Mouse (Mus musculus): ENCODE results near the gene Klf9. TPM values are rescaled to one million over a fixed set of nuclear protein-coding genes. Genes with fewer than 3 reads are reported as not detected.
"Not testable (repeated sequence)": the region's sequence is repeated elsewhere in the genome, so short reads cannot be mapped to it uniquely, and the experiment has no call there.

The Klf9 gene
- polyA plus RNA-seq, 1 experiment from 2014 or later, result 1.5 TPM

DNA sequence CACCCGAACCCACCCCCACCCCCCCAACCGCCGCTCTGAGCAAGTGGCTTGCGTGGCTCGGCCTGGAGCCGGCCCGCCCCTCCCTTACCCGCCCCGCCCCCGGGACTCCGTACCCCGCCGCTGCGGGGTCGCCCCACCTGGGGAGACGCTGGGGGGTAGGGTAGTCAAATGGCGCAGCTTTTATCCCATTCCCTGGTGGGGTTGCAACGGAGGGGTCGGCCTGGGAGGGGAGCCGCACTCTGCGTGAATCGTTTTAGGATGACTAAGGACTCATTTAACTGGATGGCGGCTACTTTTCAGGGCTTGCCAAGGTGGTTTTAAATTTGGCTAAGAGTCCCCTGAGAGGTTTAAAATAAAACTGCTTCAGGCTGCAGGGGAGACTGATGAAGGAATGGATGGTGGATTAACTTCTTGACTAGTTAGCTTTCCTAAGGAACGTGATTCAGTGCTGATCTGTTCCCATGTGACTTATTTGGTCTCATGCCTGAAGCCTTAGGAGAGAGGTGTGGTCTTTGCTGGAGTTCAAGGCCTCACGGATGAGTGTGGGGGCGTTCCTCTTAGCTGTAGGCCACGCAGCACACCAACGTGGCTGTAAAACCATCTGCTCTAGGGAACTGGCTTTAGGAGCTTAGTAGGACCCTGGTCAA, 1.5 kb downstream of the Klf9 start:
- no peaks in the 10 kb centered on the region for H3K9me3 ChIP-seq
- H3K27me3 ChIP-seq, result peaks cover 53% of the 10 kb centered on the region
- WGBS, result 2% methylated on average over 28 of the region's 28 CpGs
- ATAC-seq (ENCODE audit: low read depth), result 0 out of 2 replicates have a peak, but pooled peaks have one; percentile 0
- H3K27ac ChIP-seq (replicated peaks), result no peak overlapping the region
- no peaks in the 10 kb centered on the region for H3K36me3 ChIP-seq
- peak overlapping the region; percentile 70 for H3K9ac ChIP-seq
- H3K4me3 ChIP-seq, result peak overlapping the region; percentile 62
- peak overlapping the region; percentile 98 for H3K4me2 ChIP-seq
- H3K4me1 ChIP-seq (replicated peaks), result peaks cover 21% of the 10 kb centered on the region

DNA sequence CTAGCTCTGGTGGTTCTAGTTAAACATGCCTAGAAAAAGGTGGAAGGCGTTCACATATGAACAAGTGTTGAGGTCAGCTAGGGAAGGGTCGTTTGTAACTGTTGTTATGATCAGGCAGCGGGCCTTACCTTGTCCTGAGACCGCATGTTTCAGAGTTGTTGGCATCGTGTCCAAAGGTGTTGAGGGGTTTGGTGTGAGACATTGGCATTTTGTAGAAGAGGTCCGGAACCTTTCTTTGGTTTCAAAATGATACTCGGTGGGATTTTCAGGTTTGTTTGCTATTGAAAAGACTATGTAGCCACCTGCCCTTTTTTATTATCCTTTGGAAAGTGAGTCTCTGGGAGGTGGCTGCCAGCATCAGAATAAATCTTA, 2.0 kb downstream of the Klf9 start:
- Histone ChIP-seq H3K27ac (replicated peaks) (no peak overlapping the region), H3K9me3 (no peaks in the 10 kb centered on the region), H3K27me3 (peaks cover 48% of the 10 kb centered on the region), H3K36me3 (no peaks in the 10 kb centered on the region), H3K4me3 (peak overlapping the region; percentile 62), H3K4me1 (replicated peaks) (peaks cover 21% of the 10 kb centered on the region), H3K9ac (no peak overlapping the region), H3K4me2 (peak overlapping the region; percentile 98)
- WGBS, result 61% methylated on average over 7 of the region's 7 CpGs
- ATAC-seq (ENCODE audit: low read depth), result no peak

DNA sequence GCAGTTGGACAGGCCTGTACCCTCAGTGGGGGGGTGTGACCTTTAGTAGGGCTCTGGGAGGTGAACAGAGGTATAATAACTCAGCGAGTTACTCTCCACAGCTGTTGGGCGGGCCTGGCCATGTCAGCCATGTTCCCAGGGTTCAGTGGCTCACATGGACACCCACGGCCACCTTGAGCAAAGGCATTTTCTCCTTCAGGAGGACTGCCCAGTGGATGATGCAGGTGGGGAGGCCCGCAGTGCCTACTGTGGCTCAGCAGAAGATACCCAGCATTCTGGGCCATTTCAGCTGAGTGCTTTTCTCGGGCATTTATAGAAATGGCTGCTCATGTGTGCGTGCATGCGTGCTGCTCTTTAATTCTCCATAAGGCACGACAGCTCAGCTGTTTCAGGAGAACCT, 2.5 kb downstream of the Klf9 start:
- Histone ChIP-seq H3K4me2 (peak overlapping the region; percentile 98), H3K27me3 (peaks cover 45% of the 10 kb centered on the region), H3K36me3 (no peaks in the 10 kb centered on the region), H3K4me1 (replicated peaks) (peaks cover 21% of the 10 kb centered on the region), H3K9me3 (no peaks in the 10 kb centered on the region), H3K27ac (replicated peaks) (no peak overlapping the region), H3K9ac (no peak overlapping the region), H3K4me3 (0 out of 2 replicates have a peak overlapping the region, but pooled peaks have one; percentile 5)
- ATAC-seq (ENCODE audit: low read depth), result no peak
- WGBS, result 79% methylated on average over 8 of the region's 8 CpGs

DNA sequence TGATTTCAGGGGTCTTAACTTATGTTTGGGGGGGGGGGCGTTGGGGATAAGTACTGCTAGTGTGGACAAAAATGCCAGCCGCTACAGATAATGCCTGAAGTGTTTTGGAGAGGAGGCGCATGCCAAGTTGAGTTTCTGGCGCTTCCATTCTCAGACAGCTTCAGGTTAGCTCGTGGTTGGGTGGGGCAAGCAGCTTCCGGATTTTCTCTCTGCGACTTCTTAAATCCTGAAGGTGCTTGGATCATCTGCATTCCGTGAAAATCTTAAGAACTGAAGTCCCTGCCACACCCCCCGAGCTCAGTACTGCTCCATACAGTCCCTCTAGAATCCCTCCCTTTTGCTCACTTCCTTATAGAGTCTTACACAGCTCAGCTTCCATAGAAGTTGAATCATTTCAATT, 3.0 kb downstream of the Klf9 start:
- Histone ChIP-seq H3K36me3 (no peaks in the 10 kb centered on the region), H3K4me1 (replicated peaks) (peaks cover 21% of the 10 kb centered on the region), H3K9ac (no peak overlapping the region), H3K9me3 (no peaks in the 10 kb centered on the region), H3K4me3 (no peak overlapping the region), H3K27me3 (peaks cover 45% of the 10 kb centered on the region), H3K27ac (replicated peaks) (no peak overlapping the region), H3K4me2 (0 out of 2 replicates have a peak overlapping the region, but pooled peaks have one; percentile 98)
- WGBS, result 67% methylated on average over 9 of the region's 9 CpGs
- ATAC-seq (ENCODE audit: low read depth), result no peak

DNA sequence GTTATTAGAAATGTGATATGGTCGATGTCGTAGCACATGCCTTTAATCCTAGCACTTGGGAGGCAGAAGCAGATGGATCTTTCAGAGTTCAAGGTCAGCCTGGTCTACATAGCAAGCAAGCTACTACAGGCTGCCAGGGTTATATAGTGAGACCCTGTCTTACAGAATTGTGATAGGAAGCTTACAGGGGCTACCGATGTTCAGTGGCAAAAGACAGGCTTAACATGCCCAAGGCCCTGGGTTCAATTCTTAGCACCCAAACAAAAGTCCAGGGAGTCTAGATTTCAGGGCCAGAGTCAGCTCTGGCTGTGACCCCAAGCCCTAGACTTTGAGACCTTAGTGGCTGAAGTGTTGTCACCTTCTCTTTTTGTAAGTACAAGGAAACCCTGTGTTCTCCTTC, 4.1 kb downstream of the Klf9 start:
- no peak overlapping the region for H3K9ac ChIP-seq
- ATAC-seq (ENCODE audit: low read depth), result no peak
- H3K4me2 ChIP-seq, result no peak overlapping the region
- H3K36me3 ChIP-seq, result no peaks in the 10 kb centered on the region
- no peaks in the 10 kb centered on the region for H3K9me3 ChIP-seq
- WGBS, result 91% methylated on average over 3 of the region's 3 CpGs
- H3K4me1 ChIP-seq (replicated peaks), result peaks cover 21% of the 10 kb centered on the region
- H3K27ac ChIP-seq (replicated peaks), result no peak overlapping the region
- H3K27me3 ChIP-seq, result peaks cover 35% of the 10 kb centered on the region
- H3K4me3 ChIP-seq, result no peak overlapping the region

DNA sequence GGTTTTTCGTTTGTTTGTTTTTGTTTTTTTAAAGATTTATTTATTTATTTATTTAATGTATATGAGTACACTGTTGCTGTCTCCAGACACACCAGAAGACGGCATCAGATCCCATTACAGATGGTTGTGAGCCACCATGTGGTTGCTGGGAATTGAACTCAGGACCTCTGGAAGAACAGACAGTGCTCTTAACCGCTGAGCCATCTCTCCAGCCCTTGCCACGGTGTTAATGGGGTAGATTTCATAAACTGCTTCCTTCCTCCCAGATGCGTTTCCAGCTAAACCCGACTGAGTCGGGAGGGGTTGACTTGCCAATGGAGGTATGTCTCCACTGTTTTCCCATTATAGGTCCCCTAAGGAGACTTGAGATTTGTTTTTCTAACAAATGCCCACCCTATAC, 4.5 kb downstream of the Klf9 start:
- 89% methylated on average over 7 of the region's 7 CpGs for WGBS
- ATAC-seq (ENCODE audit: low read depth); H3K36me3 ChIP-seq; H3K9me3 ChIP-seq; H3K4me2 ChIP-seq; H3K27ac ChIP-seq (replicated peaks); H3K4me3 ChIP-seq; H3K9ac ChIP-seq: not testable (repeated sequence)
- Histone ChIP-seq H3K4me1 (replicated peaks) (peaks cover 21% of the 10 kb centered on the region), H3K27me3 (peaks cover 35% of the 10 kb centered on the region)

DNA sequence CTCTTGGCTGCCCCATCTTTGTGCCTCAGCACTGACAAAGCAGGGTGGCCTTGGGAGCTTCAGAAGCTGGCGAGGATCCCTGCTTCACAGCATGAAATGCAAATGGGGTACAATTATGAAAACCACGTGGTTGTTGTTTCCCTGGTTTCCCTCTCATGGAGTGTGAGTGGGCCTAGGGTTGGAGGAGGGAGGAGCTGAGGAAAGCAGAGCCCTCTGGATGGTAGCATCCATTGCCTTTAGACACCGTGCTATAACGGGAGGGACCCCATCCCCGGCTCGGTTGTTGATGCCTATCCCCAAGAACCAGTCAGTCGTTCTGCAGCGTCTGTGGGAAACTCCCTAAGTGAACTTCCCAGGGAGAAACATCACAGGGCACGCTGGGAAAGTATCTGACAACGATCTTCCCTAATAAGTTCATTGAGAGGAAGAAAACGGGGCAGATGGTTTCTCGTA, 5.4 kb downstream of the Klf9 start:
- Histone ChIP-seq H3K4me2 (no peak overlapping the region), H3K27ac (replicated peaks) (no peak overlapping the region), H3K4me3 (no peak overlapping the region), H3K36me3 (no peaks in the 10 kb centered on the region), H3K27me3 (peaks cover 34% of the 10 kb centered on the region), H3K9me3 (no peaks in the 10 kb centered on the region), H3K4me1 (replicated peaks) (peaks cover 18% of the 10 kb centered on the region), H3K9ac (no peak overlapping the region)
- ATAC-seq (ENCODE audit: low read depth), result no peak
- WGBS, result 65% methylated on average over 12 of the region's 12 CpGs

DNA sequence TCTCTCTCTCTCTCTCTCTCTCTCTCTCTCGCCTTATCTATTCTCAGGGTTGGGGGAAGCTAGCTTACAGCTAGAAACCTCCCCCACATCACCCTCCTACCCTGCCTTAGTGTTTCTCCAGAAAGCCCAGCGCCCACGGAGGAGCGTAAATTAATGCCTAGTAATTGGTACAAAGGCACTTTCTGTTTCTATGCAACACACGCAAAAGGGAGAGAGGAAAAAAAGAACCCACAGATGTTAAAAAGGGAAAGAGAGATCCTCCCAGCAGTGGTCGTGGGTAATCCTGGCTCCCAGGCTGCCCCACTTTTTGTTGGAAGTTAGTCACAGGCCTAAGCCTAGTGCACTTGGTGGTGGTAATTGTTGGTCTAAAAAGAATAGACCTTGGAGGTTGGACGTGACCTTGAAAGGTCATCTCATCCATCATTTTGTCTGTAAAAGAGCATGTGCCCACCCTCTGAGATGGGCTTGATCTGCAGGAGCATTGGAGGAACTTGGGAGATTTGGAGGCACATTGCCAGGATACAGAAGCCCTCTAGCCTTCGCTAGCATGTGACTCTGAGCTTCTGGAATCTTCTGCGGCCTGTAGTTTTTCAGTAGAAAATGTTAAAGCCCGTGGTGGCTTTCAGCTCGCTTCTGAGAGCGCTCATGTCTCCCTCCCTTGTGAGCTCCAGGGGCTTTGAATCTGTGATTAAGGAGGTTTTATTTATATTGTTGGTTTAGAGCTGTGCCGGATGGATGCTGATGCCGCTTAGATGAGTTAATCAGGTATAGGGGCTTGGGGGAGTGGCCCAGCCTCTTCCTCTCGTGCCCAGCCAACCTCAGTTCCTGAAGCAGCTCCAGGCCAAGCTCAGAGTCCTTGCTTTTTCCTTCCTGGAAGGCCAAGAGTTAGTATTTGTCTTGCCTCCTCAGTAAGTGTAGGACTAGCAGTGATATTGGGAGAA, 6.3 kb downstream of the Klf9 start:
- H3K4me3 ChIP-seq, result no peak overlapping the region
- no peak overlapping the region for H3K9ac ChIP-seq
- ATAC-seq (ENCODE audit: low read depth), result no peak
- H3K9me3 ChIP-seq, result no peaks in the 10 kb centered on the region
- peaks cover 26% of the 10 kb centered on the region for H3K27me3 ChIP-seq
- no peak overlapping the region for H3K27ac ChIP-seq (replicated peaks)
- 58% methylated on average over 15 of the region's 15 CpGs for WGBS
- H3K36me3 ChIP-seq, result no peaks in the 10 kb centered on the region
- H3K4me1 ChIP-seq (replicated peaks), result peaks cover 18% of the 10 kb centered on the region
- H3K4me2 ChIP-seq, result no peak overlapping the region

DNA sequence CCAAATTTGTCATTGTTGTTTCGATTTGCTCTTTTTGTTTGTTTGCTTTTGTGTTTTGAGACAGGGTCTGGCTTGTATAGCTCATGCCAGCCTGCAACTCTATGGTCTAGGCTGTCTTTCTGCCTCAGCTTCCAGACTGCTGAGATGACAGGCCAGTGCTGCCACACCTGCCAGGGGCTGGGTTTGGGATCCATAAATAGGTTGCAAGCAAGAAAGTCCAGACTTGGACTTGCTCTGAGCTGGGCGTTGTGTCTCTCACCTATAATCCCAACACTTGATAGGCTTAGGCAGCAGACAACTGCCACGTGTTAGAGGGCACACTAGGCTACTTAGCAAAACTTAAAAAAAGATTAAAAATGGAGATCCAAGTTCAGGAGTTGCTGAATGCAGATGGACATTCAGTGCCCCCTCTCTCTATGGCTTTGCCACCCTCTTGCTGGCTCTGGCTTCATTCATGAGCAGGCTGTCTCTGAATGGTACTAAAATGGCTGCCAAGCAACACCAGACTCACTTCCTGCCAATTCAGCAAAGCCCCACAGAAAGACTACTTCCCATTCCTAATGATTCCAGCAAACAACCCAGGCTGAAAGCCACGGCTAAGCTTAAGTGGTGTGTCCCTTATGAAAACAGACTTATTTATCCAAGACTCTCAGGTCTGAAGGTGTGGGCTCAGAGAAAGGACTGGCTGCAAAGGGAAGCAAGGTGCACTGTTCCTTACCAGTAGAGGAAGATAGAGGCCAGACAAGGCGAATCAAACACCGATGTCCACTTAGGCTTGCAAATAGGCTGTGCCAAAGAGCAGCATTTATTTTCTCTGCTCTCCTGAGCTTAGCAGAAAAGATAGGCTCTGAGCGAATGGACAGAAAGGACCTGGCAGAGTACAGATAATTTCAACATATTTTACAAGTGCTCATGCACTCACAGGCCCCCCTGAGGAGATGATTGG, 8.7 kb downstream of the Klf9 start:
- Histone ChIP-seq H3K27ac (replicated peaks) (no peak overlapping the region), H3K36me3 (no peaks in the 10 kb centered on the region), H3K9me3 (no peaks in the 10 kb centered on the region), H3K4me2 (no peak overlapping the region), H3K27me3 (peaks cover 3% of the 10 kb centered on the region; the same call in 1 of the 2 replicates), H3K4me3 (no peak overlapping the region), H3K9ac (no peak overlapping the region), H3K4me1 (replicated peaks) (peaks cover 10% of the 10 kb centered on the region)
- no peak for ATAC-seq (ENCODE audit: low read depth)
- 81% methylated on average over 7 of the region's 7 CpGs for WGBS

DNA sequence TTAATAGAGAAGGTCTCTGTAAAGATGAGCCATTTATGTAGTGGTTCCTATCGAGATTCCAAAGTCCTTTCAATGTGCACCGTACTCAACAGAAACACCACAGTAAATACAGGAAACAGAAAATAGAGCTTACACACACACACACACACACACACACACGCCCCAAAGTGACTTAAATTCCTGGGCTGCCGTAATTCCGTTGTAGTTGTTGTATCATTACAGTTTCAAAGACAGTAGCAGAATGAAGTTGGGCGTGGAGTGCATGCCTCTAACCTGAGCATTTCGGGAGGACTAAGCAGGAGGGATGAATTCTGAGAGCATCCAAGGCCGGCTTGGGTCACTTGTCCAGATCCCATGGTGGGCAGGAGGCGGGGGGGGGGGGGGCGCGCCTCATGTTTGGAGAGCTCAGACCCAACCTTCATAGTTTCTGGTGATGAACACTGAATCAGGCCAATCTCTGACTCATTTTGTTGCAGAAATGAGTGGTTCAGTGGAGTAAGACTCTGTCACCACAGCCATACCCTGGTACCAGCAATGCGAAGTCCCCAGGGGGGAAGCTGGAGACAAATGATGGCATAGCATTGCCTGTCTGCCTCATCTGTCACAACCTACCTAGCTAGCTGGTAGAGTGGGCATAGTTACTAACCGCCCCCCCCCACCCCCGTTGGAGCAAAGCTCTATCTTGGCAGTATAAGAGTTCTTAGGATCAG, 9.7 kb downstream of the Klf9 start:
- no peak for ATAC-seq (ENCODE audit: low read depth)
- H3K36me3 ChIP-seq, result no peaks in the 10 kb centered on the region
- no peaks in the 10 kb centered on the region for H3K9me3 ChIP-seq
- no peak overlapping the region for H3K4me2 ChIP-seq
- no peak overlapping the region for H3K27ac ChIP-seq (replicated peaks)
- peaks cover 10% of the 10 kb centered on the region for H3K4me1 ChIP-seq (replicated peaks)
- no peak overlapping the region for H3K4me3 ChIP-seq
- no peak overlapping the region for H3K9ac ChIP-seq
- 85% methylated on average over 12 of the region's 14 CpGs for WGBS
- H3K27me3 ChIP-seq, result no peaks in the 10 kb centered on the region

DNA sequence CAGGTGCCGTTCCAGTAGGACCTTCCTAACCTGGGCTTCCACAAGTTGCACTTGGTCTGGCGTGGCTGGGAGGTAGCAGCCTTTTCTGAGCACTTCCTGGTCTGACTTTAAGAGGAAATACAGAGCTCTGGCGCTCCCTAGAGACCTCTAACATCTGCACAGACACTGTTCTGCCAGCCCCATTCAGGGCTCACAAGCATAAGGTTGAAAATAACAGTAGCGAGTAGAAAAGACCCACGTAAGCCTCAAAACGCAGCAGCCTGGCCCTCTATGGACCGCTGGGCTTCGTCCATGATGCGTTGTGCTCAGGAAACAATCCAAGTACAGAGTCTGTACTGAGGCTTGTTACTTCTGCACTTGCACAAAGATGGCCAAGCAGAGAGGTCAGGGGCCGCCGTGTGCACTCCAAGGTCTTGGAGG, 10.6 kb downstream of the Klf9 start:
- peaks cover 10% of the 10 kb centered on the region for H3K4me1 ChIP-seq (replicated peaks)
- H3K9me3 ChIP-seq, result no peaks in the 10 kb centered on the region
- 37% methylated on average over 11 of the region's 11 CpGs for WGBS
- H3K4me2 ChIP-seq, result no peak overlapping the region
- no peaks in the 10 kb centered on the region for H3K36me3 ChIP-seq
- H3K27ac ChIP-seq (replicated peaks), result no peak overlapping the region
- ATAC-seq (ENCODE audit: low read depth), result no peak
- H3K9ac ChIP-seq, result no peak overlapping the region
- H3K4me3 ChIP-seq, result no peak overlapping the region
- H3K27me3 ChIP-seq, result no peaks in the 10 kb centered on the region
